Mouse (Mus musculus) central nervous system, embryonic 18 days (tissue): ENCODE results near the gene Ms4a7. TPM values are rescaled to one million over a fixed set of nuclear protein-coding genes. Genes with fewer than 3 reads are reported as not detected.

Experiments used
- polyA plus RNA-seq: library from polyadenylated mRNA; depleted of rRNA; stranded (reverse); fragments of >200 nt; gene quantifications from 2 replicates; pipeline ENCODE4 v1.2.3, GENCODE M21; 2012; rRNA removed

The Ms4a7 gene
- 1.4 and 1.5 TPM in 2 replicates for polyA plus RNA-seq

GRCm38 (mm10) chr19:11335932-11336331 lies at the start of gene Ms4a7:
TSS of gene Ms4a7 (minus strand) at chr19:11336146.

GRCm38 (mm10) chr19:11375273-11375672 lies 39.3 kb upstream of the Ms4a7 start, which contains the start of gene Ms4a4a:
TSS of gene Ms4a4a (plus strand) at chr19:11375523.

GRCm38 (mm10) chr19:11314354-11314753 lies 21.6 kb downstream of the Ms4a7 start, which contains the start of gene Ms4a14:
TSS of gene Ms4a14 (minus strand) at chr19:11314454.

GRCm38 (mm10) chr19:11283773-11284172 lies 52.2 kb downstream of the Ms4a7 start, which contains the start of gene Ms4a5:
TSS of gene Ms4a5 (minus strand) at chr19:11283873.

Other genes with a start within 250 kb of the Ms4a7 start
- not detected in 2 replicates for gene 1700017D01Rik, start 205.3 kb downstream of the Ms4a7 start, polyA plus RNA-seq
- gene 1700025F22Rik, start 170.8 kb downstream of the Ms4a7 start, polyA plus RNA-seq: not detected in 2 replicates
- not detected in 2 replicates for gene Ms4a13, start 139.4 kb downstream of the Ms4a7 start, polyA plus RNA-seq
- not detected in 2 replicates for gene Ms4a12, start 103.7 kb downstream of the Ms4a7 start, polyA plus RNA-seq
- 0.03 and 0.04 TPM in 2 replicates for gene Ms4a1, start 69.9 kb downstream of the Ms4a7 start, polyA plus RNA-seq
- not detected in 2 replicates for gene Ms4a5, start 52.3 kb downstream of the Ms4a7 start, polyA plus RNA-seq
- gene Ms4a14, start 21.7 kb downstream of the Ms4a7 start, polyA plus RNA-seq: 0.12 and 0.13 TPM in 2 replicates
- 0.16 and 0.26 TPM in 2 replicates for gene Ms4a4a, start 39.4 kb upstream of the Ms4a7 start, polyA plus RNA-seq
- 0.03 TPM in 1 of 2 replicates, not detected in the other for gene Ms4a4c, start 68.6 kb upstream of the Ms4a7 start, polyA plus RNA-seq
- 0.09 TPM in 1 of 2 replicates, not detected in the other for gene Ms4a4b, start 107.4 kb upstream of the Ms4a7 start, polyA plus RNA-seq
- gene Ms4a6c, start 133.2 kb upstream of the Ms4a7 start, polyA plus RNA-seq: 1.3 and 1.4 TPM in 2 replicates
- gene Gm8369, start 149.8 kb upstream of the Ms4a7 start, polyA plus RNA-seq: 0.08 TPM in 1 of 2 replicates, not detected in the other
- gene Ms4a6b, start 180.4 kb upstream of the Ms4a7 start, polyA plus RNA-seq: 1.4 and 1.8 TPM in 2 replicates
- 0.14 TPM in 1 of 2 replicates, not detected in the other for gene Ms4a4d, start 200.7 kb upstream of the Ms4a7 start, polyA plus RNA-seq